Mouse (Mus musculus): Measurements from ENCODE around the gene Rap1gap. TPM values are rescaled to one million over a fixed set of nuclear protein-coding genes. Genes with fewer than 3 reads are reported as not detected.

Rap1gap gene
- polyA plus RNA-seq, 1 experiment from 2014 or later, result 9.1 TPM

DNA sequence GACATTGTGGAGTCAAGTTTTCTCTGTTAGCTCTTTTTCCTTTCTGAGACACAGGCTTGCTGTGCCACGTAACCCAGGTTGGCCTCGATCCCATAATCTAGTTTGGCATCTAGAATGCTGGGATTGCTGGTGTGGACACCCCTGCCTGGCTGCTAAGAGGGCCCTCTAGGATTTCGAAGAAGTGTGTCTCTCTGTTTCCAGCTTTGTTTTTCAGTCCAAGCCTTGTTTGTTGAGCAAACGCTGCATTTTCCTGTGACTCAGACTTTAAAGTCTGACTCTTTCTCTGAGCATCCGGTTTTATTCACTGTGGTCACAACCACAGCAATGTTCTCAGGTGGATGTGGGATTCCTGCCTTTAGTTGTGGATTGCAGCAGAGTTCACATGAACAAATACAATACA lies 23.0 kb upstream of the Rap1gap start:
- Histone ChIP-seq H3K36me3 (ENCODE audit: control insufficient read depth, insufficient read depth, low read length) (peaks cover 15% of the 10 kb centered on the region; the same call in 1 of the 2 replicates), H3K9ac (ENCODE audit: low read depth, low read length) (no peak overlapping the region), H3K4me3 (ENCODE audit: low read depth, low read length) (no peak overlapping the region), H3K4me2 (replicated peaks; ENCODE audit: low read depth, low read length) (no peak overlapping the region), H3K9me3 (ENCODE audit: control insufficient read depth, low read length) (no peaks in the 10 kb centered on the region), H3K4me1 (replicated peaks; ENCODE audit: control insufficient read depth, insufficient read depth, low read length) (no peaks in the 10 kb centered on the region), H3K27ac (ENCODE audit: low read depth, low read length) (no peak overlapping the region), H3K27me3 (ENCODE audit: control insufficient read depth, insufficient read depth, low read length) (no peaks in the 10 kb centered on the region)
- DNase-seq (ENCODE audit: low spot score) (no peak), ATAC-seq (ENCODE audit: low FRiP score) (no peak)
- WGBS, result 88% methylated on average over 5 of the region's 5 CpGs

DNA sequence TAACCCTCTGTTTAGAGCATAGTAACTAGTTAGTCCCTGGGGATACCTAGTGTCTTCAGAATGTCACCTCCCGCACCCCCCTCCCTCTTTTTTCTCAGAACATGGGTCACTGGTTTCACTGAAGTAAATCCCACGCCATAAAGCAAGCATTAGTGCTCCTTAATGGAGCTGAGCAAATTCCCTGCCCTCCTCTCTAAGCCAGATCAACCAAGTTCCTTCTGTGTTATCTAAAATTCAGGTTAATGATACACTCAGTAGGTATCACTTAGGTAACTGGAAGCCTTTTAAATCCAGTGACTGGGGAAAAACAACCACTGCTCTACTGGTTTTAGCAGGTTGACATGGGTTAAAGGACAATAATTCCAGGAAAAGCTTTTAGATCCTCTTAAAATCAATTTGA lies 22.4 kb upstream of the Rap1gap start:
- Histone ChIP-seq H3K4me3 (ENCODE audit: low read depth, low read length) (no peak overlapping the region), H3K4me1 (replicated peaks; ENCODE audit: control insufficient read depth, insufficient read depth, low read length) (no peaks in the 10 kb centered on the region), H3K27me3 (ENCODE audit: control insufficient read depth, insufficient read depth, low read length) (no peaks in the 10 kb centered on the region), H3K27ac (ENCODE audit: low read depth, low read length) (no peak overlapping the region), H3K36me3 (ENCODE audit: control insufficient read depth, insufficient read depth, low read length) (peaks cover 15% of the 10 kb centered on the region; the same call in 1 of the 2 replicates), H3K9me3 (ENCODE audit: control insufficient read depth, low read length) (no peaks in the 10 kb centered on the region), H3K4me2 (replicated peaks; ENCODE audit: low read depth, low read length) (no peak overlapping the region), H3K9ac (ENCODE audit: low read depth, low read length) (no peak overlapping the region)
- DNase-seq (ENCODE audit: low spot score) (no peak), ATAC-seq (ENCODE audit: low FRiP score) (no peak)
- 65% methylated on average over 2 of the region's 2 CpGs for WGBS

GRCm38 (mm10) chr4:137643459-137643858 lies 21.1 kb upstream of the Rap1gap start:
- H3K4me2 ChIP-seq (replicated peaks; ENCODE audit: low read depth, low read length), result no peak overlapping the region
- no peak overlapping the region for H3K4me3 ChIP-seq (ENCODE audit: low read depth, low read length)
- H3K9me3 ChIP-seq (ENCODE audit: control insufficient read depth, low read length), result no peaks in the 10 kb centered on the region
- H3K9ac ChIP-seq (ENCODE audit: low read depth, low read length), result no peak overlapping the region
- no peaks in the 10 kb centered on the region for H3K27me3 ChIP-seq (ENCODE audit: control insufficient read depth, insufficient read depth, low read length)
- ATAC-seq (ENCODE audit: low FRiP score) (no peak), DNase-seq (ENCODE audit: low spot score) (no peak)
- peaks cover 8% of the 10 kb centered on the region; the same call in 1 of the 2 replicates for H3K36me3 ChIP-seq (ENCODE audit: control insufficient read depth, insufficient read depth, low read length)
- WGBS, result 98% methylated on average over 2 of the region's 2 CpGs
- H3K27ac ChIP-seq (ENCODE audit: low read depth, low read length), result no peak overlapping the region
- H3K4me1 ChIP-seq (replicated peaks; ENCODE audit: control insufficient read depth, insufficient read depth, low read length), result no peaks in the 10 kb centered on the region

GRCm38 (mm10) chr4:137646262-137646661 lies 18.3 kb upstream of the Rap1gap start:
- H3K27ac ChIP-seq (ENCODE audit: low read depth, low read length), result no peak overlapping the region
- H3K4me1 ChIP-seq (replicated peaks; ENCODE audit: control insufficient read depth, insufficient read depth, low read length), result no peaks in the 10 kb centered on the region
- no peaks in the 10 kb centered on the region for H3K27me3 ChIP-seq (ENCODE audit: control insufficient read depth, insufficient read depth, low read length)
- H3K9me3 ChIP-seq (ENCODE audit: control insufficient read depth, low read length), result no peaks in the 10 kb centered on the region
- no peak overlapping the region for H3K4me2 ChIP-seq (replicated peaks; ENCODE audit: low read depth, low read length)
- H3K9ac ChIP-seq (ENCODE audit: low read depth, low read length), result no peak overlapping the region
- H3K36me3 ChIP-seq (ENCODE audit: control insufficient read depth, insufficient read depth, low read length), result peaks cover 10% of the 10 kb centered on the region; the same call in 1 of the 2 replicates
- H3K4me3 ChIP-seq (ENCODE audit: low read depth, low read length), result no peak overlapping the region
- no peak for DNase-seq (ENCODE audit: low spot score)
- ATAC-seq (ENCODE audit: low FRiP score), result no peak

GRCm38 (mm10) chr4:137647648-137648047 lies 16.9 kb upstream of the Rap1gap start:
- no peak overlapping the region for H3K27ac ChIP-seq (ENCODE audit: low read depth, low read length)
- no peak overlapping the region for H3K4me2 ChIP-seq (replicated peaks; ENCODE audit: low read depth, low read length)
- ATAC-seq (ENCODE audit: low FRiP score) (no peak), DNase-seq (ENCODE audit: low spot score) (no peak)
- H3K4me1 ChIP-seq (replicated peaks; ENCODE audit: control insufficient read depth, insufficient read depth, low read length), result no peaks in the 10 kb centered on the region
- WGBS, result 84% methylated on average over 6 of the region's 6 CpGs
- no peak overlapping the region for H3K4me3 ChIP-seq (ENCODE audit: low read depth, low read length)
- peaks cover 11% of the 10 kb centered on the region for H3K36me3 ChIP-seq (ENCODE audit: control insufficient read depth, insufficient read depth, low read length)
- no peak overlapping the region for H3K9ac ChIP-seq (ENCODE audit: low read depth, low read length)
- H3K27me3 ChIP-seq (ENCODE audit: control insufficient read depth, insufficient read depth, low read length), result no peaks in the 10 kb centered on the region
- no peaks in the 10 kb centered on the region for H3K9me3 ChIP-seq (ENCODE audit: control insufficient read depth, low read length)

GRCm38 (mm10) chr4:137648230-137648629 lies 16.3 kb upstream of the Rap1gap start:
- Histone ChIP-seq H3K27ac (ENCODE audit: low read depth, low read length) (no peak overlapping the region), H3K36me3 (ENCODE audit: control insufficient read depth, insufficient read depth, low read length) (peaks cover 11% of the 10 kb centered on the region), H3K9me3 (ENCODE audit: control insufficient read depth, low read length) (no peaks in the 10 kb centered on the region), H3K4me3 (ENCODE audit: low read depth, low read length) (no peak overlapping the region), H3K9ac (ENCODE audit: low read depth, low read length) (no peak overlapping the region), H3K27me3 (ENCODE audit: control insufficient read depth, insufficient read depth, low read length) (no peaks in the 10 kb centered on the region), H3K4me2 (replicated peaks; ENCODE audit: low read depth, low read length) (no peak overlapping the region), H3K4me1 (replicated peaks; ENCODE audit: control insufficient read depth, insufficient read depth, low read length) (no peaks in the 10 kb centered on the region)
- 90% methylated on average over 9 of the region's 9 CpGs for WGBS
- DNase-seq (ENCODE audit: low spot score), result no peak
- ATAC-seq (ENCODE audit: low FRiP score), result no peak

DNA sequence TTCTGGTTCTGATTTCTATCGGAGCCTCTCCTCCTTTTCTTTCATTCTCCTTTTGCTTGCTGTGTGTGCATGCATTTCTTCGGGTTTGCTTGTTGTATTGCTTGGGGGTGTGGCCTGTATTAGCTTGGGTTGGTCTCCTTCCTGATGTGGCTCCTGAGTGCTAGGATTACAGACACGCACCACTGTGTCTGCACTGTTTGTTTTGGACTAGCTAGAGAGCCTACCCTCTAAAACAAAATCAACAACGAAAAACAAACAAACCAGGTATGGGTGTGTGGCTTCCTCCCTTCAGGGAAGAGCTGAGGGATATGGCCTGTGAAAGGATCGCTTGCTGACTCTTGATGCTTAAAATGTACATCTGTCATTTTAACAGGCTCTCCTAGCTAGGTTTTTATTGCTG lies 13.6 kb upstream of the Rap1gap start:
- no peak overlapping the region for H3K9ac ChIP-seq (ENCODE audit: low read depth, low read length)
- DNase-seq (ENCODE audit: low spot score) (no peak), ATAC-seq (ENCODE audit: low FRiP score) (no peak)
- no peak overlapping the region for H3K27ac ChIP-seq (ENCODE audit: low read depth, low read length)
- no peaks in the 10 kb centered on the region; the same call in 1 of the 2 replicates for H3K4me1 ChIP-seq (replicated peaks; ENCODE audit: control insufficient read depth, insufficient read depth, low read length)
- no peaks in the 10 kb centered on the region for H3K27me3 ChIP-seq (ENCODE audit: control insufficient read depth, insufficient read depth, low read length)
- no peak overlapping the region for H3K4me3 ChIP-seq (ENCODE audit: low read depth, low read length)
- H3K9me3 ChIP-seq (ENCODE audit: control insufficient read depth, low read length), result no peaks in the 10 kb centered on the region
- peaks cover 8% of the 10 kb centered on the region for H3K36me3 ChIP-seq (ENCODE audit: control insufficient read depth, insufficient read depth, low read length)
- H3K4me2 ChIP-seq (replicated peaks; ENCODE audit: low read depth, low read length), result no peak overlapping the region
- 87% methylated on average over 5 of the region's 5 CpGs for WGBS

GRCm38 (mm10) chr4:137652835-137653346 lies 11.6 kb upstream of the Rap1gap start:
- H3K27me3 ChIP-seq (ENCODE audit: control insufficient read depth, insufficient read depth, low read length), result no peaks in the 10 kb centered on the region
- H3K4me1 ChIP-seq (replicated peaks; ENCODE audit: control insufficient read depth, insufficient read depth, low read length), result no peaks in the 10 kb centered on the region; the same call in 1 of the 2 replicates
- H3K4me3 ChIP-seq (ENCODE audit: low read depth, low read length), result no peak overlapping the region
- no peak overlapping the region for H3K9ac ChIP-seq (ENCODE audit: low read depth, low read length)
- H3K27ac ChIP-seq (ENCODE audit: low read depth, low read length), result no peak overlapping the region
- peaks cover 8% of the 10 kb centered on the region for H3K36me3 ChIP-seq (ENCODE audit: control insufficient read depth, insufficient read depth, low read length)
- H3K9me3 ChIP-seq (ENCODE audit: control insufficient read depth, low read length), result no peaks in the 10 kb centered on the region
- no peak overlapping the region for H3K4me2 ChIP-seq (replicated peaks; ENCODE audit: low read depth, low read length)
- ATAC-seq (ENCODE audit: low FRiP score) (no peak), DNase-seq (ENCODE audit: low spot score) (no peak)
- WGBS, result over 99% methylated on average over 5 of the region's 5 CpGs

- H3K36me3 ChIP-seq (ENCODE audit: control insufficient read depth, insufficient read depth, low read length), result peaks cover 7% of the 10 kb centered on the region
- H3K9me3 ChIP-seq (ENCODE audit: control insufficient read depth, low read length), result no peaks in the 10 kb centered on the region
- no peaks in the 10 kb centered on the region for H3K27me3 ChIP-seq (ENCODE audit: control insufficient read depth, insufficient read depth, low read length)
- H3K4me2 ChIP-seq (replicated peaks; ENCODE audit: low read depth, low read length), result no peak overlapping the region
- peaks cover 2% of the 10 kb centered on the region; the same call in 1 of the 2 replicates for H3K4me1 ChIP-seq (replicated peaks; ENCODE audit: control insufficient read depth, insufficient read depth, low read length)
- H3K9ac ChIP-seq (ENCODE audit: low read depth, low read length), result no peak overlapping the region
- no peak for ATAC-seq (ENCODE audit: low FRiP score)
- DNase-seq (ENCODE audit: low spot score), result no peak
- 81% methylated on average over 18 of the region's 18 CpGs for WGBS
- no peak overlapping the region for H3K27ac ChIP-seq (ENCODE audit: low read depth, low read length)
- no peak overlapping the region for H3K4me3 ChIP-seq (ENCODE audit: low read depth, low read length)
Measured at GRCm38 (mm10) chr4:137655241-137656031, 9.1 kb upstream of the Rap1gap start.
